Mouse (Mus musculus): ENCODE measurements around the gene Sntb2.

- TF ChIP-seq POLR2A (IDR thresholded peaks at IDR 0.05; ENCODE audit: low read depth, low read length) (no peak), CTCF (conservative IDR thresholded peaks at IDR 0.05; ENCODE audit: insufficient read depth, insufficient read length, low read depth, low read length) (no peak)
Measured at GRCm38 (mm10) chr8:106964573-106964972, 29.0 kb downstream of the Sntb2 start.
